Mouse (Mus musculus) bone marrow, adult 2 months (tissue): Measurements from ENCODE around the gene Ncapd2. TPM values are rescaled to one million over a fixed set of nuclear protein-coding genes. Genes with fewer than 3 reads are reported as not detected.

Experiments
- H3K27ac ChIP-seq: fragments of 200-500 bp; 2 replicates; pipeline ENCODE4 v1.5.1; 2012; ENCODE audit warnings: low read depth, mild to moderate bottlenecking, control low read depth, inconsistent platforms, low read length; ENCODE audit not compliant: control insufficient read depth, poor library complexity, insufficient read depth
- H3K4me1 ChIP-seq: fragments of 200-500 bp; 2 replicates; pipeline ENCODE4 v1.6.1; 2011; ENCODE audit warnings: low read length; ENCODE audit not compliant: control insufficient read depth, insufficient read depth
- H3K4me3 ChIP-seq: fragments of 200-500 bp; replicated peaks from 2 replicates; pipeline ENCODE3; 2011; ENCODE audit warnings: mild to moderate bottlenecking, low read depth, low read length, control low read depth; ENCODE audit not compliant: control insufficient read depth
- CTCF ChIP-seq: fragments of 200-500 bp; IDR thresholded peaks from 2 replicates; pipeline ENCODE4 v1.5.1; 2011; ENCODE audit warnings: low read length, control low read depth; ENCODE audit not compliant: control insufficient read depth, insufficient read depth
- POLR2A ChIP-seq: fragments of 200-500 bp; IDR thresholded peaks from 2 replicates; pipeline ENCODE4 v1.6.1; 2011; ENCODE audit warnings: low read depth, mild to moderate bottlenecking, control low read depth, low read length, borderline replicate concordance; ENCODE audit not compliant: control insufficient read depth
- WGBS: fragments of 180-500 bp; shearing (Covaris S2); methylation state at CpG from one replicate; pipeline ENCODE4 v1.1.7; 2018; 5-methylcytosine and 5-hydroxymethylcytosine counted together
- polyA plus RNA-seq: library from polyadenylated mRNA; stranded (reverse); fragments of >200 nt; gene quantifications from 2 replicates; pipeline ENCODE4 v1.2.4, GENCODE M21; 2011; ENCODE audit warnings: low replicate concordance; ENCODE audit not compliant: missing spikeins, insufficient read depth, insufficient read length

Gene Ncapd2
- polyA plus RNA-seq, 1 experiment, result 361 TPM

- 44% methylated on average over 7 of the region's 7 CpGs for WGBS
- no peak overlapping the region for H3K4me3 ChIP-seq
- no peak for TF ChIP-seq CTCF
- H3K4me1 ChIP-seq, result peaks cover 5% of the 10 kb centered on the region
- no peak overlapping the region for H3K27ac ChIP-seq
These were observed 42.5 kb upstream of the Ncapd2 start for GRCm38 (mm10) chr6:125233816-125234519.

- Histone ChIP-seq H3K4me3 (no peak overlapping the region), H3K27ac (no peak overlapping the region), H3K4me1 (peaks cover 3% of the 10 kb centered on the region)
- no peak for TF ChIP-seq POLR2A
- no peak for TF ChIP-seq CTCF
- 31% methylated on average over 6 of the region's 6 CpGs for WGBS
These were observed 41.0 kb upstream of the Ncapd2 start for GRCm38 (mm10) chr6:125232516-125232915.

GRCm38 (mm10) chr6:125232045-125232437, 40.5 kb upstream of the Ncapd2 start:
- 22% methylated on average over 4 of the region's 4 CpGs for WGBS
- H3K4me3 ChIP-seq, result peak overlapping the region; percentile 85
- peak overlapping the region; percentile 94 for H3K27ac ChIP-seq
- TF ChIP-seq POLR2A, result no peak
- no peak for TF ChIP-seq CTCF
- peaks cover 2% of the 10 kb centered on the region for H3K4me1 ChIP-seq

- peak within 1 kb of the TSS; percentile 94 for H3K27ac ChIP-seq
- WGBS, result 0% methylated on average over 16 of the region's 16 CpGs
- TF ChIP-seq POLR2A (no peak), CTCF (no peak)
- H3K4me1 ChIP-seq, result peaks cover 2% of the 10 kb centered on the region
- peak within 1 kb of the TSS; percentile 85 for H3K4me3 ChIP-seq
These were observed 39.9 kb upstream of the Ncapd2 start, which contains the start of gene Tapbpl for GRCm38 (mm10) chr6:125231117-125232044. Gene Tapbpl (minus strand): TSS chr6:125231860.

GRCm38 (mm10) chr6:125230571-125230970, 39.1 kb upstream of the Ncapd2 start:
- WGBS, result 67% methylated on average over 9 of the region's 9 CpGs
- Histone ChIP-seq H3K4me3 (no peak overlapping the region), H3K27ac (0 out of 2 replicates have a peak overlapping the region, but pooled peaks have one; percentile 15), H3K4me1 (peaks cover 2% of the 10 kb centered on the region)
- no peak for TF ChIP-seq CTCF

- TF ChIP-seq POLR2A (no peak), CTCF (peak; percentile 62)
- H3K4me1 ChIP-seq, result peaks cover 4% of the 10 kb centered on the region
- no peak overlapping the region for H3K4me3 ChIP-seq
- H3K27ac ChIP-seq, result no peak overlapping the region
- WGBS, result 85% methylated on average over 5 of the region's 5 CpGs
These were observed 34.1 kb upstream of the Ncapd2 start for GRCm38 (mm10) chr6:125225518-125226115.

GRCm38 (mm10) chr6:125222577-125222976, 31.1 kb upstream of the Ncapd2 start:
- H3K4me1 ChIP-seq, result peaks cover 5% of the 10 kb centered on the region
- 47% methylated on average over 3 of the region's 3 CpGs for WGBS
- H3K27ac ChIP-seq, result peak overlapping the region; percentile 61; the same call in 1 of the 2 replicates
- no peak overlapping the region for H3K4me3 ChIP-seq
- TF ChIP-seq POLR2A (no peak), CTCF (no peak)

- Histone ChIP-seq H3K4me1 (peaks cover 5% of the 10 kb centered on the region), H3K27ac (peak overlapping the region; percentile 72; the same call in 1 of the 2 replicates)
- 28% methylated on average over 2 of the region's 2 CpGs for WGBS
These were observed 30.6 kb upstream of the Ncapd2 start for GRCm38 (mm10) chr6:125222146-125222545.

More at GRCm38 (mm10) chr6:125222146-125222545, 30.6 kb upstream of the Ncapd2 start:
- no peak overlapping the region for H3K4me3 ChIP-seq
- TF ChIP-seq CTCF (no peak), POLR2A (no peak)
